Mouse (Mus musculus) hindbrain, embryonic 11.5 days (tissue): ENCODE results near the gene Icam5. TPM values are rescaled to one million over a fixed set of nuclear protein-coding genes. Genes with fewer than 3 reads are reported as not detected.
A peak's percentile ranks its signal among the peaks of the same experiment; 100 is the strongest.

Experiments
- ATAC-seq: fragments of 200-750 bp; cut with Nextera tagmentation; 2 replicates; pipeline ENCODE4 v1.8.0; 2017; ENCODE audit warnings: mild to moderate bottlenecking, moderate TSS enrichment, moderate library complexity; ENCODE audit not compliant: low FRiP score
- DNase-seq: peaks from one replicate; pipeline ENCODE4 v3.0.0-alpha.2; 2015; ENCODE audit warnings: low spot score
- H3K27ac ChIP-seq: fragments of 300-500 bp; sonication (generic); 2 replicates; pipeline ENCODE4 v1.5.1; 2014; ENCODE audit warnings: mild to moderate bottlenecking, low read depth, low read length
- H3K27me3 ChIP-seq: fragments of 300-500 bp; sonication (generic); 2 replicates; pipeline ENCODE4 v1.6.1; 2014; ENCODE audit warnings: mild to moderate bottlenecking, low read length, moderate library complexity, mixed read lengths; ENCODE audit not compliant: control insufficient read depth, insufficient read depth
- H3K36me3 ChIP-seq: fragments of 300-500 bp; sonication (generic); 2 replicates; pipeline ENCODE4 v1.6.1; 2014; ENCODE audit warnings: mild to moderate bottlenecking, low read length, moderate library complexity, mixed read lengths; ENCODE audit not compliant: control insufficient read depth, insufficient read depth
- H3K4me1 ChIP-seq: fragments of 300-500 bp; sonication (generic); replicated peaks from 2 replicates; pipeline ENCODE4 v1.6.1; 2014; ENCODE audit warnings: low read length, mixed read lengths; ENCODE audit not compliant: control insufficient read depth, insufficient read depth
- H3K4me2 ChIP-seq: fragments of 300-500 bp; sonication (generic); replicated peaks from 2 replicates; pipeline ENCODE4 v1.6.1; 2014; ENCODE audit warnings: mild to moderate bottlenecking, low read depth, low read length
- H3K4me3 ChIP-seq: fragments of 300-500 bp; sonication (generic); 2 replicates; pipeline ENCODE4 v1.5.1; 2014; ENCODE audit warnings: low read depth, low read length
- H3K9ac ChIP-seq: fragments of 300-500 bp; sonication (generic); 2 replicates; pipeline ENCODE4 v1.6.1; 2014; ENCODE audit warnings: low read depth, low read length
- H3K9me3 ChIP-seq: fragments of 300-500 bp; sonication (generic); 2 replicates; pipeline ENCODE4 v1.6.1; 2016; ENCODE audit warnings: low read length; ENCODE audit not compliant: control insufficient read depth
- WGBS: fragments of 180-500 bp; shearing (Covaris S2); extraction: QIAGEN DNeasy Blood & Tissue Kit; methylation state at CpG from one replicate; pipeline ENCODE4 v1.1.7; 2014; 5-methylcytosine and 5-hydroxymethylcytosine counted together
- polyA plus RNA-seq: library from polyadenylated mRNA; unstranded; fragments of >200 nt; fragmentation: Nextera tagmentation; extraction: Ambion mirVana; gene quantifications from 2 replicates; pipeline ENCODE4 v1.2.1, GENCODE M21; 2014

Icam5 gene
- polyA plus RNA-seq, 1 experiment from 2014 or later = not detected

GRCm38 (mm10) chr9:21029291-21030054, 2.4 kb upstream of the Icam5 start, which contains the start of gene Icam4:
TSS of gene Icam4 (plus strand) at chr9:21029373.
- H3K9ac ChIP-seq = peak within 1 kb of the TSS; percentile 32; the same call in 1 of the 2 replicates
- H3K9me3 ChIP-seq = no peaks in the 10 kb centered on the region
- no peaks in the 10 kb centered on the region for H3K36me3 ChIP-seq
- H3K27ac ChIP-seq = no peak within 1 kb of the TSS
- ATAC-seq (no peak), DNase-seq (peak; percentile 87)
- 3% methylated on average over 37 of the region's 37 CpGs for WGBS
- H3K27me3 ChIP-seq = peaks cover 59% of the 10 kb centered on the region
- H3K4me2 ChIP-seq = peak within 1 kb of the TSS; percentile 42
- peaks cover 4% of the 10 kb centered on the region; the same call in 1 of the 2 replicates for H3K4me1 ChIP-seq
- H3K4me3 ChIP-seq = peak within 1 kb of the TSS; percentile 23

DNA sequence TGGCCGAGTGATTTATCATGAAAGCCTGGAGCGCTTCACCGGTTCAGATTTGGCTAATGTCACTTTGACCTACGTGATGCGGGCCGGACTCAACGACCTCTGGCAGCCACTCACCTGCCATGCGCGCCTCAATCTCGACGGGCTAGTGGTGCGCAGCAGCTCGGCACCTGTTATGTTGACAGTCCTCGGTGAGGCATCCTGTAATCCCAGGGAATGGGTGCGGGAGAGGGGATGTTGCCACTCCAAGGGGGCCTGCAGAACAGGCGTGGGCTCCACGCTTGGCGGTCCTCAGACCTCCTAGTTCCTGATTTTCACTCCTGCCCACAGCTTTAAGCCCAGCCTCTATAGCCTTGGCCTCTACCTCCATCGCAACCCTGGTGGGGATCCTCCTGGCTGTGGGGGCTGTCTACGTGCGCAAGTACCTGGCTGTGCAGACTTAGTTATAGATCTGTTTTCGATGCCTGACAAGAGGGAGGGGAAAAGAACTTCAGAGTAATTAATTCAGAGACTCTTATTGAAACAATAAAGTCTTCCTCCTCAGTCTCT, 1.7 kb upstream of the Icam5 start:
- ATAC-seq (no peak), DNase-seq (peak; percentile 5)
- no peaks in the 10 kb centered on the region for H3K9me3 ChIP-seq
- no peak overlapping the region for H3K9ac ChIP-seq
- WGBS = 23% methylated on average over 22 of the region's 22 CpGs
- H3K4me2 ChIP-seq = peak overlapping the region; percentile 4; the same call in 1 of the 2 replicates
- peaks cover 4% of the 10 kb centered on the region; the same call in 1 of the 2 replicates for H3K4me1 ChIP-seq
- H3K27ac ChIP-seq = no peak overlapping the region
- H3K27me3 ChIP-seq = peaks cover 65% of the 10 kb centered on the region
- H3K4me3 ChIP-seq = peak overlapping the region; percentile 23; the same call in 1 of the 2 replicates
- no peaks in the 10 kb centered on the region for H3K36me3 ChIP-seq

DNA sequence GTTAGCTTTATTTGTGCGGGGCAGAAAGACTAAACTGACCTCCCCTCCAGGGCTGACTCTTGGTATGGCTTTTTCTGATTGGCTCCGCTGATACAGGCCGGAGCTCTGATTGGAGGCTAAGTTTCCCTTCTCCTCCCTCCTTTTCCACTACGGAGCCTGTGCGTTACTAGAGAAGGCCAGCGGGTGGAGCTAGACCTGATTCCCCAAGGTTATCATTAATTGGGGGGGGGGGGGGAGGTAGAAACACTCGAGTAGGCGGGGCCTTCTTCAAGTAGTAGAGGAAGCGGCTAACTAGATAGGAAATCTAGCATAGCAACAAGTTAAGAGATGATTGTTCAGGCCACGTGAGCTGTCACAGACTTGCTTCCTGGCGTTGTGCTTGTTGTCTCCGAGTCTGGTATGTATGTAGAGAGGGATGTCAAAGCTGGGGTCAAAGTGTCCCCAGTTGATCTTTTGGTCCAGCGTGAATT, 1.1 kb upstream of the Icam5 start:
- ATAC-seq = peak; percentile 58; the same call in 1 of the 2 replicates

GRCm38 (mm10) chr9:21031251-21031895, 500 bp upstream of the Icam5 start:
- DNase-seq (peak; percentile 68), ATAC-seq (peak; percentile 43; the same call in 1 of the 2 replicates)
- H3K9me3 ChIP-seq = no peaks in the 10 kb centered on the region
- H3K27me3 ChIP-seq = peaks cover 76% of the 10 kb centered on the region
- H3K36me3 ChIP-seq = no peaks in the 10 kb centered on the region
- H3K9ac ChIP-seq = no peak overlapping the region
- WGBS = under 1% methylated on average over 36 of the region's 36 CpGs
- H3K4me1 ChIP-seq = peaks cover 4% of the 10 kb centered on the region; the same call in 1 of the 2 replicates
- no peak overlapping the region for H3K27ac ChIP-seq
- H3K4me3 ChIP-seq = peak overlapping the region; percentile 40
- peak overlapping the region; percentile 68 for H3K4me2 ChIP-seq

More for the DNA sequence above, 1.1 kb upstream of the Icam5 start:
- H3K9ac ChIP-seq = no peak overlapping the region
- peak overlapping the region; percentile 40 for H3K4me3 ChIP-seq
- H3K27me3 ChIP-seq = peaks cover 72% of the 10 kb centered on the region
- WGBS = 0% methylated on average over 13 of the region's 13 CpGs
- DNase-seq = peak; percentile 83
- peaks cover 4% of the 10 kb centered on the region; the same call in 1 of the 2 replicates for H3K4me1 ChIP-seq
- H3K4me2 ChIP-seq = peak overlapping the region; percentile 68
- H3K27ac ChIP-seq = no peak overlapping the region
- no peaks in the 10 kb centered on the region for H3K9me3 ChIP-seq
- no peaks in the 10 kb centered on the region for H3K36me3 ChIP-seq

GRCm38 (mm10) chr9:21032491-21032890, 618 bp downstream of the Icam5 start:
- Histone ChIP-seq H3K9ac (no peak overlapping the region), H3K9me3 (no peaks in the 10 kb centered on the region), H3K27ac (no peak overlapping the region), H3K4me1 (peaks cover 6% of the 10 kb centered on the region), H3K4me3 (peak overlapping the region; percentile 40), H3K27me3 (peaks cover 84% of the 10 kb centered on the region), H3K36me3 (no peaks in the 10 kb centered on the region), H3K4me2 (no peak overlapping the region; the same call in none of the 2 replicates)
- WGBS = 2% methylated on average over 7 of the region's 7 CpGs
- DNase-seq (no peak), ATAC-seq (no peak)

GRCm38 (mm10) chr9:21033136-21033535, 1.3 kb downstream of the Icam5 start:
- no peak overlapping the region; the same call in 1 of the 2 replicates for H3K9ac ChIP-seq
- peaks cover 90% of the 10 kb centered on the region for H3K27me3 ChIP-seq
- H3K4me1 ChIP-seq = peaks cover 6% of the 10 kb centered on the region
- peak overlapping the region; percentile 58 for H3K4me2 ChIP-seq
- DNase-seq (peak; percentile 82), ATAC-seq (peak; percentile 33; the same call in 1 of the 2 replicates)
- WGBS = under 1% methylated on average over 31 of the region's 34 CpGs
- no peaks in the 10 kb centered on the region for H3K36me3 ChIP-seq
- H3K4me3 ChIP-seq = peak overlapping the region; percentile 33
- no peak overlapping the region for H3K27ac ChIP-seq
- H3K9me3 ChIP-seq = no peaks in the 10 kb centered on the region

GRCm38 (mm10) chr9:21034481-21035085, 2.7 kb downstream of the Icam5 start:
- peaks cover 6% of the 10 kb centered on the region for H3K4me1 ChIP-seq
- H3K36me3 ChIP-seq = no peaks in the 10 kb centered on the region
- DNase-seq (peak; percentile 40), ATAC-seq (no peak)
- no peak overlapping the region for H3K4me2 ChIP-seq
- H3K27me3 ChIP-seq = peaks cover 94% of the 10 kb centered on the region
- H3K9me3 ChIP-seq = no peaks in the 10 kb centered on the region
- no peak overlapping the region for H3K27ac ChIP-seq
- H3K4me3 ChIP-seq = no peak overlapping the region
- 3% methylated on average over 17 of the region's 17 CpGs for WGBS
- no peak overlapping the region for H3K9ac ChIP-seq

GRCm38 (mm10) chr9:21035586-21035985, 3.7 kb downstream of the Icam5 start:
- no peaks in the 10 kb centered on the region for H3K9me3 ChIP-seq
- no peak overlapping the region for H3K27ac ChIP-seq
- ATAC-seq (no peak), DNase-seq (peak; percentile 32)
- peaks cover 92% of the 10 kb centered on the region for H3K27me3 ChIP-seq
- WGBS = 18% methylated on average over 9 of the region's 9 CpGs
- no peaks in the 10 kb centered on the region for H3K36me3 ChIP-seq
- H3K4me1 ChIP-seq = peaks cover 4% of the 10 kb centered on the region
- no peak overlapping the region for H3K4me2 ChIP-seq
- H3K9ac ChIP-seq = no peak overlapping the region
- no peak overlapping the region for H3K4me3 ChIP-seq
